Mouse (Mus musculus): ENCODE results near the gene Cit. TPM values are rescaled to one million over a fixed set of nuclear protein-coding genes. Genes with fewer than 3 reads are reported as not detected.

Gene Cit
- polyA plus RNA-seq, 1 experiment from 2014 or later = 28.4 TPM

DNA sequence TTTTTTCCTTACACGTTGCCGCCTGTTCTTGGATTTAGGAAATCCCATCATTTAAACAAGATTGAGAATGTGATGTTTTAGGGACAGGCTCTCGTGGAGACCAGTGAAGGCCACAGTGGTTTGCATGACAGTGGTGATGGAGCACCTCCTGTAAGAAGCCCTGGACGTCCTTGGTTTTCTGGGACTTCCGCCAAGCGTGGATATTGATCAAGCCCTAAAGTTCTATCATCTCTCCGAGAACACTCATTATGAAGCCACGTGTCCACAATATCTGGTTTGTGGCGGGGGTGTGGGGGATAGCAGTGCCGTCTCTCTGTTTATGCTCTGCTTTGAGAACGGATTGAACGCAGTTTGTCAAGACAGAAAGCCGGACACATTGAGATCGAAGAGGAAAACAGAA, 109.5 kb downstream of the Cit start:
- peaks cover 71% of the 10 kb centered on the region for H3K36me3 ChIP-seq
- no peak overlapping the region for H3K27ac ChIP-seq
- H3K4me3 ChIP-seq = no peak overlapping the region
- H3K27me3 ChIP-seq (replicated peaks) = no peaks in the 10 kb centered on the region
- 94% methylated on average over 14 of the region's 14 CpGs for WGBS
- H3K9me3 ChIP-seq = peaks cover 10% of the 10 kb centered on the region; the same call in 1 of the 2 replicates
- H3K9ac ChIP-seq = no peak overlapping the region
- H3K4me2 ChIP-seq (replicated peaks) = no peak overlapping the region
- no peaks in the 10 kb centered on the region for H3K4me1 ChIP-seq
- no peak for ATAC-seq (ENCODE audit: low FRiP score, low read depth)

DNA sequence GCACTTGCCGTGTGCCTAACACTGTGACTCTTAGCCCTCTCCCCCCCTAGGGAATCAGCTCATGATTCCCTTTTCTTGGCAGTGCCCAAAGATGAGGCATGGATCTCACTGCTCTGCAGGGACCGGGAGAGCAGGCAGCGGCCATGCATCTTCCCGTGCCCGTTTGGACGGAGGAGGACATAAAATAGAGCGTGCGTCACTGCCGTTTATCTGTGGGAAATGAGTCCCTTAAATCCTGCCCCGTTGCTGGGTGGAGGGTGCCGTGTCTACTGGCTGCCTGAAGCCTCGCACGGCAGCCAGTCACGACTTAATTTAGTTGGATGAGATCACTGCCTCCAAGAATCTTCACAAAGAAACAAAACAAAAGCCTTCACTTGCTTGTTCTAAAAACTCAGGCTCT, 110.1 kb downstream of the Cit start:
- Histone ChIP-seq H3K27me3 (replicated peaks) (no peaks in the 10 kb centered on the region), H3K4me3 (no peak overlapping the region), H3K4me2 (replicated peaks) (no peak overlapping the region), H3K4me1 (no peaks in the 10 kb centered on the region), H3K9ac (no peak overlapping the region), H3K36me3 (peaks cover 71% of the 10 kb centered on the region), H3K9me3 (peaks cover 10% of the 10 kb centered on the region; the same call in 1 of the 2 replicates), H3K27ac (no peak overlapping the region)
- ATAC-seq (ENCODE audit: low FRiP score, low read depth) = no peak
- WGBS = 93% methylated on average over 14 of the region's 14 CpGs

DNA sequence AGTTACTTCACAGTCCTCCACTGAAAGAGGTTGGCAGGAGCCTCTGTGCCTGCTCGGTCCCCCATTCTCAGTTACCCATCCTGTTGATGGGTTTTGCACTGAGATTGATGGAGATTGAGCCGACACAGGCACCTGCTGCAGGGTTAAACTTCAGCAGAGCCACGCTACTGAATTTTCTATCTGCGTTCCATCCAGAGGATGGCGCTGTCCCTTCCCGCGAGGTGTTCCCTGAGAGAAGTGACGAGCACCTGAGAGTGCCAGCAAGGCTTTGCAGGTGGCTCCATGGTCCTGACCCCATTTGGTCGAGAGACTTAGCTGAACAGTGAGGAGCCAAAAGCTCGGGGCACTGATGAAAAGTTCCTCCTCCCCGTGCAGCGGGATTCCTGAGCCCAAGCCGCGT, 111.0 kb downstream of the Cit start:
- Histone ChIP-seq H3K4me2 (replicated peaks) (no peak overlapping the region), H3K9ac (no peak overlapping the region), H3K36me3 (peaks cover 63% of the 10 kb centered on the region), H3K27ac (no peak overlapping the region), H3K4me1 (no peaks in the 10 kb centered on the region), H3K27me3 (replicated peaks) (no peaks in the 10 kb centered on the region), H3K9me3 (peaks cover 10% of the 10 kb centered on the region; the same call in 1 of the 2 replicates), H3K4me3 (no peak overlapping the region)
- ATAC-seq (ENCODE audit: low FRiP score, low read depth) = no peak
- WGBS = 98% methylated on average over 14 of the region's 14 CpGs

DNA sequence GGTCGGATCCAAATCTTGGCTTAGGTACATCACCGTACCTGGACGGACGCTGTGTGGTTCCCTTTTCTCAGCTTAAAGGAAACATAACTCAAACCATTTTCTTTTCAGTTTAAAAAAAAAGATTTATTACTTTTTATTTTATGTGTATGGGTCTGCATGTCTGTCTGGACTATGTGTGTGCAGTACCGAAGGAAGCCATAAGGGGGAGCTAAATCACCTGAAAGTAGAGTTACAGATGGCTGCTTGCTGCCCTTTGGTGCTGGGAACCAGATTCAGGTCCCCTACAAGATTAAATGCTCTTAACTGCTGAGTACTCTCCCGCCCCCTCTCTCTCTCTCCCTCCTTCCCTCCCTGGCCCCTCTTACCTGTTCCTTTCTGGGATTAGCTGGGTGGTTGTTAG, 112.1 kb downstream of the Cit start:
- H3K9me3 ChIP-seq = peaks cover 10% of the 10 kb centered on the region; the same call in 1 of the 2 replicates
- H3K4me1 ChIP-seq = no peaks in the 10 kb centered on the region
- 95% methylated on average over 6 of the region's 6 CpGs for WGBS
- H3K27me3 ChIP-seq (replicated peaks) = no peaks in the 10 kb centered on the region
- peaks cover 54% of the 10 kb centered on the region for H3K36me3 ChIP-seq
- H3K4me3 ChIP-seq = no peak overlapping the region
- no peak overlapping the region for H3K27ac ChIP-seq
- no peak overlapping the region for H3K9ac ChIP-seq
- H3K4me2 ChIP-seq (replicated peaks) = no peak overlapping the region
- ATAC-seq (ENCODE audit: low FRiP score, low read depth) = no peak

DNA sequence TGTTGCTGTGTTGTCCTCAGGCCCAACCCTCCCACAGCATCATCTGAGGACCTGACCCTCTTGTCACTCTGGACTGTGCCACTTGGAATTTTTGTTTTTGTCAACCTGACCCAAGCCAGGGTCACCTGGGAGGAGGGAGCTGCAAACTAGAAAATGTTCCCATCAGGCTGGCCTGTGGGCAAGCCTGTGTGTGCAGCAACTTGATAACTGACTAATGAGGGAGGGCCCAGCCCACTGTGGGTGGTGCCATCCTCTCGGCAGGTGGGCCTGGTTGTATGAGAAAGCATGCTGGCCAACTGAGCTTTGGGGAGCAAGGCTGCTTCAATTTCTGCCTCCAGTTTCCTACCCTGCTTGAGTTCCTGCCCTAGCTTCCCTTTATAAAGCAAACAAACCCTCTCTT, 113.3 kb downstream of the Cit start:
- Histone ChIP-seq H3K4me1 (no peaks in the 10 kb centered on the region), H3K4me3 (no peak overlapping the region), H3K27me3 (replicated peaks) (no peaks in the 10 kb centered on the region), H3K9ac (no peak overlapping the region), H3K9me3 (peaks cover 5% of the 10 kb centered on the region; the same call in 1 of the 2 replicates), H3K27ac (no peak overlapping the region), H3K36me3 (peaks cover 46% of the 10 kb centered on the region), H3K4me2 (replicated peaks) (no peak overlapping the region)
- ATAC-seq (ENCODE audit: low FRiP score, low read depth) = no peak
- 92% methylated on average over 1 of the region's 1 CpGs for WGBS

DNA sequence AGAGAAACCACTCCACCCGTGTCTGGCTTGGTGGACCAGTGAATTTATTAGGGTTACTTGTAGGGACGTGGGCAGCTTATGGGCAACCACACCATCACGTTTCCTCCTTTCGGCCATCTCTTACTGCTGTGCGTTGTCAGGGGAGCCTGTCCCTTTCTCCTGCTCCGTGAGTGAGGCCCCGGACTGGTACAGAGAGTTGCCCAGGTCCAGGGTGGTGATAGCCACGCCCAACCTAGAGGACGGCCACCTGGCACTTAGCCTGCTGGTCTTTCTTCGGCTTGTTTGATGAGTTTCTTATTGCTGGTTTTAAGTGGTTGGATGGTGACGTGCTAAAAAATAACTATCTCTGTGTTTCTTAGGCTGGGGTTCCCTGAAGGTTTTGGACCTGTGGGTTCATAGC, 113.7 kb downstream of the Cit start:
- WGBS = 94% methylated on average over 11 of the region's 11 CpGs
- Histone ChIP-seq H3K9me3 (peaks cover 5% of the 10 kb centered on the region; the same call in 1 of the 2 replicates), H3K36me3 (peaks cover 41% of the 10 kb centered on the region), H3K9ac (no peak overlapping the region), H3K4me2 (replicated peaks) (no peak overlapping the region), H3K27me3 (replicated peaks) (no peaks in the 10 kb centered on the region), H3K27ac (no peak overlapping the region), H3K4me1 (no peaks in the 10 kb centered on the region), H3K4me3 (no peak overlapping the region)
- ATAC-seq (ENCODE audit: low FRiP score, low read depth) = no peak

DNA sequence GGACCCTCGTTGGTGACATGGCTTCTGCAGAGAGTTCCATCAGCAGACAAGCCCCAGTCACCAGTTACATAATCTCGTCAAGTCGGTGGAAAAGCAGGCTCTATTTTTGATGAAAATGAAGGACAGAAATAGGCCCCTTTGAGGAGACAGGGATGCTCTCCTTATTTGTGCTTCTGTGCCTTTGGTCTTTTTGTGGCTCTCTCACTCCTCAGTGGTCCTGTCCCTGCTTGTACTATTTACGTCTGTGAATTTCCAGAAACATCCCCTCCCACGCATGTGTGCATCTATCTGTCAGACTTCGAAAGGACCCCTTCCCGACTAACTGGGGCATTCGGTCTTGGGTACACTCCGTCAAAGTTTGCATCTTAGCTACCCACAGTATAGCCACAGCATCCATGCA, 116.7 kb downstream of the Cit start:
- no peak overlapping the region for H3K9ac ChIP-seq
- no peak for ATAC-seq (ENCODE audit: low FRiP score, low read depth)
- H3K4me2 ChIP-seq (replicated peaks) = no peak overlapping the region
- peaks cover 11% of the 10 kb centered on the region for H3K36me3 ChIP-seq
- H3K27ac ChIP-seq = no peak overlapping the region
- H3K4me1 ChIP-seq = no peaks in the 10 kb centered on the region
- 92% methylated on average over 9 of the region's 9 CpGs for WGBS
- peaks cover under 1% of the 10 kb centered on the region; the same call in 1 of the 2 replicates for H3K9me3 ChIP-seq
- no peak overlapping the region for H3K4me3 ChIP-seq
- H3K27me3 ChIP-seq (replicated peaks) = no peaks in the 10 kb centered on the region

DNA sequence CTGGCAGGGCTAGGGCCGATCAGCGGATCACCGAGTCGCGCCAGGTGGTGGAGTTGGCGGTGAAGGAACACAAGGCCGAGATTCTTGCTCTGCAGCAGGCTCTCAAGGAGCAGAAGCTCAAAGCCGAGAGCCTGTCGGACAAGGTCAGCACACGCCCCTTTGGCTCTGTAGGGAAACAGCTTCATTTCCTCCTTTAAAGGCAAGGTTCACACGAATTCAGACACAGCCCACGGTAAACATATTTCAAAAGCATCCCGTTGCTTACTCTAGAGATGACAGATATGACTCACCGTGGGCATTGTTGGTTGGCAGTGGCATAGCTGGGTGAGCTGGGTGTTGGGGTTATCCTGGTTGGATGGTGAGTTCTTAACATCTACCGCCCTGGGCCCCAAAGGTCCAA, 126.2 kb downstream of the Cit start:
- WGBS = 92% methylated on average over 15 of the region's 15 CpGs
- peaks cover 39% of the 10 kb centered on the region for H3K36me3 ChIP-seq
- ATAC-seq (ENCODE audit: low FRiP score, low read depth) = no peak
- H3K27me3 ChIP-seq (replicated peaks) = no peaks in the 10 kb centered on the region
- no peaks in the 10 kb centered on the region for H3K4me1 ChIP-seq
- H3K4me2 ChIP-seq (replicated peaks) = no peak overlapping the region
- H3K9me3 ChIP-seq = no peaks in the 10 kb centered on the region
- H3K4me3 ChIP-seq = no peak overlapping the region
- no peak overlapping the region for H3K9ac ChIP-seq
- no peak overlapping the region for H3K27ac ChIP-seq

DNA sequence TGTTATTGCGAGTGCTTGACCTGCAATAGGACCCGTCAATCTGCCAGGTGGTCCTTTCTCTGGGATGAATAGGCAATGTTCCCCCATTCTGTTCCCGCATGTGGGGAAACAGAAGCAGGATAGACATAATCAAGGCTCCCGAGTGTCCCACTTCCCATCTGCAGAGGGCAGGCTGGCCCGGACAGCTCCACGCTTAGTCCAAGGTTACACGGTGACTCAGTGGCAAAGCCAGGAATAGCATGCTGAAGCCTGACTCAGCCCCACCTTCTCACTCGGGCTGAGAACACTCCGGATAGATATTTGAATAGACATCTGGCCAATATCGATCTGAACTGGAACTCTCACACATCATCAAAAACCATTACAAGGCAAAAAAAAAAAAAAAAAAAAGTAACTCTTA, 130.6 kb downstream of the Cit start:
- H3K36me3 ChIP-seq = peaks cover 34% of the 10 kb centered on the region
- no peak overlapping the region for H3K9ac ChIP-seq
- no peak overlapping the region for H3K4me3 ChIP-seq
- WGBS = 89% methylated on average over 10 of the region's 10 CpGs
- no peaks in the 10 kb centered on the region for H3K4me1 ChIP-seq
- H3K9me3 ChIP-seq = no peaks in the 10 kb centered on the region
- H3K4me2 ChIP-seq (replicated peaks) = no peak overlapping the region
- no peaks in the 10 kb centered on the region for H3K27me3 ChIP-seq (replicated peaks)
- H3K27ac ChIP-seq = no peak overlapping the region
- ATAC-seq (ENCODE audit: low FRiP score, low read depth) = no peak

DNA sequence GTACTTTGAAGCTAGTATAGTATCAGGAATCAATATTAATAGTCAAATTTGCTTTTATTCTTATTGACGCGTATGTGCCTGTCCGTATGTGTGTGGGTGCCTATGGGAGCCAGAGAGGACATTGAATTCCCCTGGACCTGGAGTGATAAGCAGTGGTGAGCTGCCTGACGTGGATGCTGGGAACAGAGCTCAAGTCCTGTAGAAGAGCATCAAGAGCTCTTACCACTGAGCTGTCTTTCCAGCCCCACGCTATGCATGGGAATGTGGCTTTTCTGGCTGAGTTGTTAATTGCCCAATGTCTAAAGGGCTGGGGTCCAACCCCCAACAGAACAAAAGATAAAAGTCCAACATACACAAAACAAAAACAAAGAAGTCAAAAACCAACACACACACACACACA, 131.4 kb downstream of the Cit start:
- WGBS = 90% methylated on average over 5 of the region's 5 CpGs
- H3K27me3 ChIP-seq (replicated peaks) = no peaks in the 10 kb centered on the region
- H3K4me2 ChIP-seq (replicated peaks) = no peak overlapping the region
- H3K9ac ChIP-seq = no peak overlapping the region
- no peak for ATAC-seq (ENCODE audit: low FRiP score, low read depth)
- no peak overlapping the region for H3K4me3 ChIP-seq
- H3K4me1 ChIP-seq = no peaks in the 10 kb centered on the region
- H3K27ac ChIP-seq = no peak overlapping the region
- no peaks in the 10 kb centered on the region for H3K9me3 ChIP-seq
- peaks cover 27% of the 10 kb centered on the region for H3K36me3 ChIP-seq

DNA sequence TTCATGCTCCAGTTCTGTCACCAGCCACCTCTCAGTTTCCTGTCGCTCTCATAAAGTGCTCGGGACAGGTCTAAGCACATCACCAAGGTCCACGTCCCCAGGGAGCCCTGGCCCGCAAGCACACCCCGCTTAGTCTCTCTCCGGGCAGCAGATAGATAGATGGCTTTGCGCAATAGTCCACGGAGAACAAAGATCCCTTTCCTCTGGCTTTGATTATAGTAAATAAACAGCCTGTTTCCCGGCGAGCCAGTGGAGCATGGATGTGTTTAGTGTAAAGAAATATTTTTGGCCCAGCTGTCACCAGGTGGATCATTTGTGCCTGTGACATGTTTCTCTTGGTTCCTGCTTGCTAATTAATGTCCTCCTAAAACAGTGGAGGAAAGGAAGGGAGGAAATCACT, 132.2 kb downstream of the Cit start:
- Histone ChIP-seq H3K36me3 (peaks cover 35% of the 10 kb centered on the region), H3K4me1 (no peaks in the 10 kb centered on the region), H3K9ac (no peak overlapping the region), H3K4me3 (no peak overlapping the region), H3K27ac (no peak overlapping the region), H3K4me2 (replicated peaks) (no peak overlapping the region), H3K27me3 (replicated peaks) (no peaks in the 10 kb centered on the region), H3K9me3 (no peaks in the 10 kb centered on the region)
- no peak for ATAC-seq (ENCODE audit: low FRiP score, low read depth)
- WGBS = 73% methylated on average over 10 of the region's 10 CpGs

DNA sequence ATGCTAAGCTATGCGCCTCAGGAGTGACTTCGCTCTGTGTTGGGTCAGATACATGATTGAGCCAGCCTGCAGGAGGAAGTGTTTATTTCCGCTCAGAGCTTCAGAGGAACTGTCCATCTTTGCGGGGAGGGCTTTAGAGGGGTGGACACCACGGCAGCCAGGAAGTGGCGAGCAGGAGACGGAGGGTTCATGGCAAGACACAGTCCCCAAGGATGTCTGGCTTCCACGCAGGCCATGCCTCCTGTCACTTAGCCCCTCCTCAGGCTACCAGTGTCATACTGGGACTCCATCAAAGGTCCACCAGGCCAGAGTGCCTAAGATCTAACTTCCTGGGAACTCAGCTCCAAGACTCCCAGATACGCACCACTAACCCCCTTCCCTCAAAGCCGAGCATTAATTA, 132.7 kb downstream of the Cit start:
- Histone ChIP-seq H3K36me3 (peaks cover 38% of the 10 kb centered on the region), H3K9me3 (no peaks in the 10 kb centered on the region), H3K27me3 (replicated peaks) (no peaks in the 10 kb centered on the region), H3K4me2 (replicated peaks) (no peak overlapping the region), H3K9ac (no peak overlapping the region), H3K4me1 (no peaks in the 10 kb centered on the region), H3K27ac (no peak overlapping the region), H3K4me3 (no peak overlapping the region)
- ATAC-seq (ENCODE audit: low FRiP score, low read depth) = no peak
- WGBS = 86% methylated on average over 10 of the region's 10 CpGs

DNA sequence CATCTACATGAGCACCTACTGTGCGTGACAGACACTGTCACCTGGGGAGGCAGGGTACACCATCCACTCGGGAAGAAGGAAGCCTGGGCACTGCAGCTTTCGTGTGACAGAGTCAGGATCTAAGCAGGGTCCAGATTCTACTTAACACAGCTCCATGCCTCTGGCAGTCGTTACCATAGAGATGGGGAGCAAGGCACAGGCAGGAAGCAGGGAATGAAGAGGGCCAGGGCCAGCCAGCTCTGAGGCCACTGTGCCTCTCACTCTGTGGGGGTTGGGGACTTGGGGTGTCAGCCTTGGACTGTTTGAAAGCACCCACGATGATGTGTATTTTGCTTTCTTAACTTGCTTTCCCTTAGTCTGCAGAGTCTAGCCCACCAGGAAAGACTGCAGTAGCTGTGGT, 133.2 kb downstream of the Cit start:
- no peak for ATAC-seq (ENCODE audit: low FRiP score, low read depth)
- H3K27me3 ChIP-seq (replicated peaks) = no peaks in the 10 kb centered on the region
- H3K9ac ChIP-seq = no peak overlapping the region
- H3K4me3 ChIP-seq = no peak overlapping the region
- peaks cover 38% of the 10 kb centered on the region for H3K36me3 ChIP-seq
- no peak overlapping the region for H3K4me2 ChIP-seq (replicated peaks)
- no peaks in the 10 kb centered on the region for H3K9me3 ChIP-seq
- 81% methylated on average over 5 of the region's 5 CpGs for WGBS
- H3K4me1 ChIP-seq = no peaks in the 10 kb centered on the region
- H3K27ac ChIP-seq = no peak overlapping the region

Measured in neural tube, embryonic 12.5 days (tissue).